Mouse (Mus musculus): ENCODE measurements around the gene Ngfr. TPM values are rescaled to one million over a fixed set of nuclear protein-coding genes. Genes with fewer than 3 reads are reported as not detected.
A peak's percentile ranks its signal among the peaks of the same experiment; 100 is the strongest.

The Ngfr gene
- polyA plus RNA-seq, 1 experiment from 2014 or later, result 10.9 TPM

DNA sequence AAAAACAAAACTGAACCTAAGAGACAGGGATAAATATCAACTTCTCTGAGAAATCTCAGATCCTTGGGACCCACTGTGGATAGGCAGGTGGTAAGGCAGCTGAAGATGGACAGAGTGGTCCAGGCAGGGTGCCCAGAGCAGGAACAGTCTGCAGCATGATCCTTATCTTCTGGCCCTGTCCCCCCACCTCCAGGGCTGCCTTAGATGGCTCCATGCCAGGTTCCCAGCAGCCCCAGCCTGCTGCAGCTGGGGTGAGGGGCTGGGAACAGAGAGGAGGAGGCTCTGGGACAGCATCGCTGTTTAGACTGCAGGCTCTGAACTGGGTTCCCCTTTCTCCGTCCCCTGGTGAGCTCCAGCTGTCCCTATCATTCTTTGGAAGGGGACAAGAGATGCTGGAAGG lies 27.8 kb downstream of the Ngfr start:
- Histone ChIP-seq H3K27me3 (replicated peaks) (no peaks in the 10 kb centered on the region), H3K4me3 (replicated peaks) (no peak overlapping the region), H3K4me2 (no peak overlapping the region), H3K36me3 (no peaks in the 10 kb centered on the region), H3K9ac (no peak overlapping the region), H3K4me1 (peaks cover 8% of the 10 kb centered on the region; the same call in 1 of the 2 replicates), H3K9me3 (no peaks in the 10 kb centered on the region), H3K27ac (no peak overlapping the region)
- ATAC-seq (ENCODE audit: insufficient read depth, low FRiP score, low read depth), result no peak
- 26% methylated on average over 2 of the region's 2 CpGs for WGBS

DNA sequence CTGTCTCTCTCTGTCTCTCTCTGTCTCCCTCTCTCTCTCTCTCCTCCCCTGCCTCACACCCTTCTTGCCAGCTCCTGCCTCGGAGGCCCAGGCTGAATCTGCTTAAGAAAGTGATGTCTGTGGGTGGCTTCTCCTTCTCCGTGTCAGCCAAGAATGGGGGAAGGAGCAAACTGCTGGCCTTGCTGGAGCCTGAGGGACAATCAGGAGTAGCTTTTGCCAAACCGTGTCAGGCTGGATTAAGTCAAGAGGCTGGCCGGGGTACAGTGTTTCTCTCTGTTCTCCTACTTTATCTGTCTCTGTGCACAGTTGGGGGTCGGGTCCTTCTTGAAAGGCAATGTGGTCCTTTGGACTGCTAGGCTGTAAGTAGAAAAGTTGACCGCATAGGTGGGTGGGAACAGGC lies 29.8 kb downstream of the Ngfr start:
- 43% methylated on average over 6 of the region's 6 CpGs for WGBS
- H3K4me2 ChIP-seq, result no peak overlapping the region

GRCm38 (mm10) chr11:95557032-95557431 lies 30.5 kb downstream of the Ngfr start:
- no peak overlapping the region for H3K9ac ChIP-seq
- no peak for ATAC-seq (ENCODE audit: insufficient read depth, low FRiP score, low read depth)
- no peaks in the 10 kb centered on the region for H3K27me3 ChIP-seq (replicated peaks)
- 73% methylated on average over 6 of the region's 6 CpGs for WGBS
- no peaks in the 10 kb centered on the region for H3K36me3 ChIP-seq
- no peak overlapping the region for H3K27ac ChIP-seq
- no peaks in the 10 kb centered on the region for H3K9me3 ChIP-seq
- no peak overlapping the region for H3K4me3 ChIP-seq (replicated peaks)
- H3K4me2 ChIP-seq, result no peak overlapping the region
- H3K4me1 ChIP-seq, result peaks cover 8% of the 10 kb centered on the region; the same call in 1 of the 2 replicates

More for the DNA sequence above, 29.8 kb downstream of the Ngfr start:
- Histone ChIP-seq H3K9ac (no peak overlapping the region), H3K4me1 (peaks cover 8% of the 10 kb centered on the region; the same call in 1 of the 2 replicates), H3K27me3 (replicated peaks) (no peaks in the 10 kb centered on the region), H3K4me3 (replicated peaks) (no peak overlapping the region), H3K27ac (no peak overlapping the region), H3K36me3 (no peaks in the 10 kb centered on the region), H3K9me3 (no peaks in the 10 kb centered on the region)
- ATAC-seq (ENCODE audit: insufficient read depth, low FRiP score, low read depth), result no peak

GRCm38 (mm10) chr11:95555279-95555678 lies 32.3 kb downstream of the Ngfr start:
- H3K4me1 ChIP-seq, result peaks cover 7% of the 10 kb centered on the region; the same call in 1 of the 2 replicates
- no peak for ATAC-seq (ENCODE audit: insufficient read depth, low FRiP score, low read depth)

GRCm38 (mm10) chr11:95550301-95551021 lies 37.1 kb downstream of the Ngfr start:
- Histone ChIP-seq H3K4me1 (no peaks in the 10 kb centered on the region), H3K9ac (no peak overlapping the region), H3K36me3 (no peaks in the 10 kb centered on the region), H3K4me3 (replicated peaks) (no peak overlapping the region), H3K27me3 (replicated peaks) (no peaks in the 10 kb centered on the region), H3K27ac (no peak overlapping the region), H3K4me2 (no peak overlapping the region), H3K9me3 (no peaks in the 10 kb centered on the region)
- 83% methylated on average over 12 of the region's 12 CpGs for WGBS
- ATAC-seq (ENCODE audit: insufficient read depth, low FRiP score, low read depth), result no peak

More at GRCm38 (mm10) chr11:95555279-95555678, 32.3 kb downstream of the Ngfr start:
- H3K27me3 ChIP-seq (replicated peaks), result no peaks in the 10 kb centered on the region
- no peaks in the 10 kb centered on the region for H3K9me3 ChIP-seq
- no peak overlapping the region for H3K4me2 ChIP-seq
- no peak overlapping the region for H3K9ac ChIP-seq
- H3K36me3 ChIP-seq, result no peaks in the 10 kb centered on the region
- H3K4me3 ChIP-seq (replicated peaks), result no peak overlapping the region
- H3K27ac ChIP-seq, result no peak overlapping the region
- 48% methylated on average over 8 of the region's 8 CpGs for WGBS

- Histone ChIP-seq H3K4me3 (replicated peaks) (no peak overlapping the region), H3K27ac (no peak overlapping the region), H3K27me3 (replicated peaks) (no peaks in the 10 kb centered on the region), H3K9me3 (no peaks in the 10 kb centered on the region), H3K36me3 (no peaks in the 10 kb centered on the region), H3K4me1 (peaks cover 2% of the 10 kb centered on the region), H3K9ac (no peak overlapping the region), H3K4me2 (no peak overlapping the region)
- no peak for ATAC-seq (ENCODE audit: insufficient read depth, low FRiP score, low read depth)
- 66% methylated on average over 10 of the region's 10 CpGs for WGBS
These were observed 41.3 kb downstream of the Ngfr start for GRCm38 (mm10) chr11:95546021-95546782.

- Histone ChIP-seq H3K27me3 (replicated peaks) (no peaks in the 10 kb centered on the region), H3K27ac (no peak overlapping the region), H3K9me3 (no peaks in the 10 kb centered on the region), H3K4me1 (peaks cover 16% of the 10 kb centered on the region), H3K4me3 (replicated peaks) (no peak overlapping the region), H3K36me3 (no peaks in the 10 kb centered on the region), H3K9ac (no peak overlapping the region), H3K4me2 (no peak overlapping the region)
- 71% methylated on average over 8 of the region's 8 CpGs for WGBS
- ATAC-seq (ENCODE audit: insufficient read depth, low FRiP score, low read depth), result no peak
These were observed 42.8 kb downstream of the Ngfr start for GRCm38 (mm10) chr11:95544546-95545327.

DNA sequence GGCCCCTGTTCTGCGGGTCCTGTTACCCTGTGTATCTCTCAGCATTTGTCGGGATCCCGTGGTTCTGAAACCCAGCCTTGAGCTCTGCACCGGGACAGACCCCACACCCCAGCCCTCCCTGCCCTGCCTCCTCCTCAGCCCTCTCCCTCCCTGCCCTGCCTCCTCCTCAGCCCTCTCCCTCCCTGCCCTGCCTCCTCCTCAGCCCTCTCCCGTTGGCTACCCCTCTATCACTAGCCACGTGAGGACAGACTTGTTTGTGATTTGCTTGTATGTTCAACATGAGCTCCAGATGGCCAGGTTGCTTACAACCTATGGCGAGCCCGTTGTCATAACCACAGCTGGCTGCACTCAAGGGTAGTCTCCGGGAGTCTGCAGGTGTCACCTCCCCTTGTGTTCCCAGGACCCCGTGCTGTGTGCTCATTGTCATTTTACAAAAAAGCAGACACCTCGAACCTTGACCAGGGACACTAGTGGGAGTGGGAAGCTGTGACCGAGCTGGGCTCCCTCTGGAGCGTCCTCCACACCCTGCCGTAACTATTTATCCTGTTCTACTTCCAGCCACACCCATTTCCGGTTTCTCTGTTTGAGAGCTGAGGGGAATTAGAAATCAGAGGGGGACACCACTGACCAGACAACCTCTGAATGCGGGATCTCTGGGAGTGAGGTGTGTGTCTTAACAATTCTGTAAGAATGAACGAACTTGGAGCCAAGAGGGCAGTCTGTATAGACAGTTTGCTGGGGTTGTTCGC lies 46.7 kb downstream of the Ngfr start:
- Histone ChIP-seq H3K27me3 (replicated peaks) (0 out of 2 replicates have a peak, but pooled peaks cover under 1% of the 10 kb centered on the region), H3K9me3 (no peaks in the 10 kb centered on the region), H3K4me2 (peak overlapping the region; percentile 40), H3K36me3 (no peaks in the 10 kb centered on the region), H3K4me3 (replicated peaks) (no peak overlapping the region), H3K4me1 (peaks cover 21% of the 10 kb centered on the region), H3K27ac (no peak overlapping the region), H3K9ac (no peak overlapping the region)
- peak; percentile 19; the same call in 1 of the 2 replicates for ATAC-seq (ENCODE audit: insufficient read depth, low FRiP score, low read depth)
- WGBS, result 11% methylated on average over 18 of the region's 18 CpGs

DNA sequence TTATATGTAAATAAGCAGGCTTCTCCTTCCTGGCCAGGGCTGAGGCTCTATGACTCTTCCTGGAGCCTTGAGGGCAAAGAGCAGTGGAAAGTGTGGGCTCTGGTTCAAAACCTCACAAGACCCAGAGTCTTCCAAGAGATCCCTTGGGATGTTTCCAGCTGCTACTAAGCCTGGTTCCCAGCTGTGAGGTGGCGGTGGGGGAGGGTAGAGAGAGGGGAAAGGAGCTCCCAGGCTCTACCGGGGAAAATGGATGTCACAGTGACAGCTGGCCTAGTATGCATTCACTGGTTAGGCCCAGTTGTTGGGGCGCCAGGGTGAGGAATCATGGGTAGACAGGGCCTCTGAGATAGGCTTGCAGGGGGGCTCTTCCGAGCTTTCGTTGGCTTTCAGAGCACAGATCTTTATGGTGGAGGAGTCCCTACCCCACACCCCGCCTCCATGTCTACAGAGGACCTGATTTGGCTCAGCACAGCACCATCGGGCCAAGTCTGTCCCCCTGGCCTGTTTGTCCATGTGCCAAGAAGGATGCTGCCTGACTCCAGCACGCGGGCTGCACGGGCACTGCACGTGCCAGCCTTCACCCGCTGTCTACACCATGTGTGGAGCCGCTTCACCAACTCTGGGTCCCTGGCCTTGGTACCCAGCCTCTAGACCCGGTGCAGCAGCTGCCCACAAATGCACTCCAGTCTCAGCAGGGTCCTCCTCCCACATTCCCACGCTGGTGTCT lies 49.0 kb downstream of the Ngfr start:
- WGBS, result 74% methylated on average over 15 of the region's 15 CpGs

DNA sequence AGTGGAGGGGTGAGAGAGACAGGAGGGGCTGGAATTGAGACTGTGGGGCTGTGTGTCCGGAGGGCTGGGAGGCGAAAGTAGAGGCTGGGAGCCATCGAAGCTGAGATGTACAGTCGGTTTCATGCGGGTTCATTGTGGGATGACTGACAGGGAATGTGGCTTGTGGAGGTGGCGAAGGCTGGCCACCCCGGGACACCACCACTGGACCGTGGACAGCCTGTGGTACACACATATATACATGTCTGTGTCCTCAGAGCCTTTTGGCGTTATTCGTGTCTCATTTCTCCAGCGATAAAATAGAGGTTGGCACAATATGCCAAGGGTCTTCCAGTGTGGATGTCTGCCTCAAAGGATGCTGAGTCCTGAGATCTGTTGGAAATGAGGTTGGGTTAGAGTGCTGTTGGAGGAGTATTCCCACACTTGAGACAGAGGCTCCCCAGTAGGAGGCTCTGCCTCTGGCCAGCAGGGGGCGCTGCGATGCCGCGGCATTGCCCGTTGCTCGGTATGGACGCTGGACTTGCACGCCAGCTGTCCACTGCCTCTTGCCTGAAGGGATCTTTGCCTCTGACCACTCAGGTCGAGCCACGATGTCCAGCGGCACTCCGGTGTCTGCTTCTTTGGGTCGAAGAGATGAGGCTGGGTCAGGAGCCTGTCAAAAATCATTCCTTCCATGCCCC lies 53.9 kb downstream of the Ngfr start:
- no peaks in the 10 kb centered on the region for H3K36me3 ChIP-seq
- 0 out of 2 replicates have a peak, but pooled peaks cover 8% of the 10 kb centered on the region for H3K4me1 ChIP-seq
- no peak overlapping the region for H3K9ac ChIP-seq
- 0 out of 2 replicates have a peak, but pooled peaks cover 5% of the 10 kb centered on the region for H3K27me3 ChIP-seq (replicated peaks)
- 22% methylated on average over 24 of the region's 24 CpGs for WGBS
- no peak overlapping the region for H3K27ac ChIP-seq
- no peaks in the 10 kb centered on the region for H3K9me3 ChIP-seq
- peak; percentile 77; the same call in 1 of the 2 replicates for ATAC-seq (ENCODE audit: insufficient read depth, low FRiP score, low read depth)
- peak overlapping the region; percentile 41 for H3K4me2 ChIP-seq
- no peak overlapping the region for H3K4me3 ChIP-seq (replicated peaks)

More for the DNA sequence above, 49.0 kb downstream of the Ngfr start:
- H3K27me3 ChIP-seq (replicated peaks), result 0 out of 2 replicates have a peak, but pooled peaks cover 5% of the 10 kb centered on the region
- H3K4me2 ChIP-seq, result no peak overlapping the region
- H3K4me1 ChIP-seq, result peaks cover 25% of the 10 kb centered on the region
- no peak overlapping the region for H3K4me3 ChIP-seq (replicated peaks)
- H3K9me3 ChIP-seq, result no peaks in the 10 kb centered on the region
- no peak for ATAC-seq (ENCODE audit: insufficient read depth, low FRiP score, low read depth)
- no peaks in the 10 kb centered on the region for H3K36me3 ChIP-seq
- H3K27ac ChIP-seq, result no peak overlapping the region
- H3K9ac ChIP-seq, result no peak overlapping the region

Measured in stomach, embryonic 15.5 days (tissue).